Mouse (Mus musculus): ENCODE data around the gene Il12rb1. TPM values are rescaled to one million over a fixed set of nuclear protein-coding genes. Genes with fewer than 3 reads are reported as not detected.

The Il12rb1 gene
- polyA plus RNA-seq, 1 experiment from 2014 or later: 0.16 TPM

DNA sequence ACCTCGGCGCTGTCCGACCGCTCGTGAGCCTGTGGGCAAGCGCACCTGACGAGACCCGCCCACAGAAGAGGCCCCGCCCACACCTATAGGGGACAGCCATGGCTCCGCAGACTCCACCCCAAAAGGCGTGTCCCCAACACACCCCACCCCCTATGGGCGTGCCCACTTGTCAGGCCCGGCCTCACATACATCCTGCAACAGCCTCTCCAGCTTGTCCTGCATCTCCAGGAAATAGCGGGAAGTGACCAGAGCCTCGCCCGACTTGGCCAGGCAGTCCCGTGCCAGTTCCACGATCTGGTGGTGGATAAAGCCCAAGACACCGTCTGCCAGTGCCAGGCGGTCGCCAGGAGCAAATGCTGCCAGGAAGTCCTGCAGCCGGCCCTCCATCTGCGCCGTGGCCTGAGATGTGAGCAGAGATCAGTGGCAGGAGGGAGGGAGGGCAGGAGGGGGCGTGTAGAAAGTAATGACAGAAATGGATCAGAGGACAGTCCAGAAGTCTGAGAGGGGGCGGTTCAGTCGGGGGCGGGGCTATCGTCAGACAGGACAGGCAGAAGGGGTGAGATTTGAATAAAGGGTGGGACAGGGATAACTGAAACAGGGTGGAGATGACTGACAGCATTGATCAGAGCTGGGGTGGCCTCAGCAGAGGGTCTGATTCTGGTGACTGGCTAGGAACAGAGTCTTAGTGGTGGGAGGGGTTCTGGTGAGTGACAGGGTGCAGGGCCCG is 20.1 kb upstream of the Il12rb1 start:
- H3K9ac ChIP-seq (replicated peaks; ENCODE audit: low read depth): no peak overlapping the region
- H3K4me2 ChIP-seq (replicated peaks; ENCODE audit: low read depth, low read length): no peak overlapping the region; the same call in 1 of the 2 replicates
- H3K9me3 ChIP-seq (ENCODE audit: low read length): no peaks in the 10 kb centered on the region
- ATAC-seq: peak; percentile 25
- H3K4me1 ChIP-seq (ENCODE audit: insufficient read depth, low read depth, low read length): peaks cover 18% of the 10 kb centered on the region
- H3K27me3 ChIP-seq (replicated peaks; ENCODE audit: insufficient read depth, low read length): no peaks in the 10 kb centered on the region
- no peak overlapping the region for H3K27ac ChIP-seq (ENCODE audit: low read length)
- whole genome bisulfite sequencing: 31% methylated on average over 28 of the region's 30 CpGs
- peak; percentile 76 for DNase-seq (ENCODE audit: low spot score)
- TF ChIP-seq EP300 (IDR thresholded peaks at IDR 0.05): no peak
- no peak for TF ChIP-seq CTCF (IDR thresholded peaks at IDR 0.05)
- no peak overlapping the region for H3K4me3 ChIP-seq (ENCODE audit: low read depth, low read length)
- peaks cover 14% of the 10 kb centered on the region for H3K36me3 ChIP-seq (ENCODE audit: insufficient read depth, low read length)

DNA sequence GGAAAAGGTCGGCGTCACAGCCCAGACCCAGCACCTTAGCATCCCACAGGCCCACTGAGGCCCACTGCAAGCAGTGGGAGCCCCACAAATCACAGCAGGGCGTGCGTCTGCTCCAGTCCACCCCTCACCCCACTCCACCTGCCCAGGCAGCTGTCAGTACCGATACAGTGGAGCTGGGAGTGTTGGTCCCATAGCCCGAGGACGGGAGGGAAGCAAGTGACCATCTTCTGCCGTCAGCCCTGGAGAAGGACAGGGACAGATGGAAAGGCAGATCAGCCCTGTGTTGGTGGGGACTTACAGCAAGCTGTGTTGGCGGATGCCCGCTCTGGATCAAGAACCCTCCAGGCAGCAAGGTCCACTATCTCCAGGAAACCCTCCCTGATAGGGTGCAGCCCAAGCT is 19.2 kb upstream of the Il12rb1 start:
- Histone ChIP-seq H3K27ac (ENCODE audit: low read length) (no peak overlapping the region), H3K4me2 (replicated peaks; ENCODE audit: low read depth, low read length) (no peak overlapping the region), H3K4me3 (ENCODE audit: low read depth, low read length) (no peak overlapping the region), H3K27me3 (replicated peaks; ENCODE audit: insufficient read depth, low read length) (no peaks in the 10 kb centered on the region), H3K9me3 (ENCODE audit: low read length) (no peaks in the 10 kb centered on the region), H3K36me3 (ENCODE audit: insufficient read depth, low read length) (peaks cover 13% of the 10 kb centered on the region), H3K9ac (replicated peaks; ENCODE audit: low read depth) (no peak overlapping the region), H3K4me1 (ENCODE audit: insufficient read depth, low read depth, low read length) (peaks cover 20% of the 10 kb centered on the region)
- 79% methylated on average over 10 of the region's 10 CpGs for WGBS
- no peak for TF ChIP-seq CTCF (IDR thresholded peaks at IDR 0.05)
- no peak for TF ChIP-seq EP300 (IDR thresholded peaks at IDR 0.05)
- DNase-seq (ENCODE audit: low spot score) (no peak), ATAC-seq (no peak)

DNA sequence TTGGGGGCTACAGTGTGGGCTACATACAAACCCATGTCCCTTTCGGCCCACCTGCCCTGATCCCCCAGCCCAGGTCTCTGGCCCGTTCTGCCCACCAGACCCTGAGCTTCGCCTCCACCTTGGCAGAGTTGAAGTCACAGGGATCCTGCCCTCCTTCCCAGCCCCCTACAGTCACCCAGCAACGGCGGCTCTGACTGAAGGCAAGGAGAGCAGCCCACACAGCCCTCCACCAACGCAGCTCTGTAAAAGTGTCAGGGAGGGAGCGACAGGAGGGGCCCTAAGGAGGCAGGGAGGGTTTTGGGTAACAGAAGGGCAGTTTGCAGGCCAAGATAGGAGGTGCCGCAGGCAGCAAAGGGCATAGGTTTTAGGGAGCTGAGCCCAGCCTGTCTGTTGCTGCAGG is 17.4 kb upstream of the Il12rb1 start:
- H3K36me3 ChIP-seq (ENCODE audit: insufficient read depth, low read length): peaks cover 3% of the 10 kb centered on the region
- H3K9me3 ChIP-seq (ENCODE audit: low read length): no peaks in the 10 kb centered on the region
- H3K27me3 ChIP-seq (replicated peaks; ENCODE audit: insufficient read depth, low read length): no peaks in the 10 kb centered on the region
- peaks cover 20% of the 10 kb centered on the region for H3K4me1 ChIP-seq (ENCODE audit: insufficient read depth, low read depth, low read length)
- ATAC-seq (no peak), DNase-seq (ENCODE audit: low spot score) (no peak)
- no peak overlapping the region for H3K27ac ChIP-seq (ENCODE audit: low read length)
- 53% methylated on average over 8 of the region's 8 CpGs for WGBS
- H3K9ac ChIP-seq (replicated peaks; ENCODE audit: low read depth): peak overlapping the region; percentile 23; the same call in 1 of the 2 replicates
- no peak overlapping the region for H3K4me3 ChIP-seq (ENCODE audit: low read depth, low read length)
- peak overlapping the region; percentile 89 for H3K4me2 ChIP-seq (replicated peaks; ENCODE audit: low read depth, low read length)
- TF ChIP-seq CTCF (IDR thresholded peaks at IDR 0.05) (no peak), EP300 (IDR thresholded peaks at IDR 0.05) (no peak)

DNA sequence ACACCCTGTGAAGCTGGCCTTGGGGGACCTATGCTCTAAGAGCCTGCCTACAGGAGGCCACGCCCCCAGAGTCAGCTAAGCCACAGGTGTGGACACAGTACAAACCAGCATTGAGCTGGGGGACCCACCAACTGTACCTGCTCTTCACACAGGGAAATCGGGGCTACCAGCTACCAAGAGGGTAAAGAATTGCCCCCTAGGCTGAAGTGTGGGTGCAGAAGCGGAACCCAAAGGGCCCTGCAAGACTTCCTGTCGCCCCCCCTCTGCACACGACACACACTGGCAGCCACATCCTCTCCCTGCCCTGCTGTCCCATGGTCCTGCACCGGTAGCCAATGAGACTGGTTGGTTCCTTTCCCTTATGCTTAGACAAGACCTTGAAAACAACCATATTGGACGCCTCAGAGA is 17.0 kb upstream of the Il12rb1 start:
- Histone ChIP-seq H3K9me3 (ENCODE audit: low read length) (no peaks in the 10 kb centered on the region), H3K27me3 (replicated peaks; ENCODE audit: insufficient read depth, low read length) (no peaks in the 10 kb centered on the region), H3K27ac (ENCODE audit: low read length) (peak overlapping the region; percentile 64; the same call in 1 of the 2 replicates), H3K9ac (replicated peaks; ENCODE audit: low read depth) (peak overlapping the region; percentile 23; the same call in 1 of the 2 replicates), H3K4me1 (ENCODE audit: insufficient read depth, low read depth, low read length) (peaks cover 20% of the 10 kb centered on the region), H3K4me3 (ENCODE audit: low read depth, low read length) (peak overlapping the region; percentile 60; the same call in 1 of the 2 replicates), H3K36me3 (ENCODE audit: insufficient read depth, low read length) (no peaks in the 10 kb centered on the region; the same call in 1 of the 2 replicates), H3K4me2 (replicated peaks; ENCODE audit: low read depth, low read length) (peak overlapping the region; percentile 89)
- WGBS: 46% methylated on average over 7 of the region's 7 CpGs
- ATAC-seq (no peak), DNase-seq (ENCODE audit: low spot score) (peak; percentile 61)
- no peak for TF ChIP-seq CTCF (IDR thresholded peaks at IDR 0.05)
- no peak for TF ChIP-seq EP300 (IDR thresholded peaks at IDR 0.05)

DNA sequence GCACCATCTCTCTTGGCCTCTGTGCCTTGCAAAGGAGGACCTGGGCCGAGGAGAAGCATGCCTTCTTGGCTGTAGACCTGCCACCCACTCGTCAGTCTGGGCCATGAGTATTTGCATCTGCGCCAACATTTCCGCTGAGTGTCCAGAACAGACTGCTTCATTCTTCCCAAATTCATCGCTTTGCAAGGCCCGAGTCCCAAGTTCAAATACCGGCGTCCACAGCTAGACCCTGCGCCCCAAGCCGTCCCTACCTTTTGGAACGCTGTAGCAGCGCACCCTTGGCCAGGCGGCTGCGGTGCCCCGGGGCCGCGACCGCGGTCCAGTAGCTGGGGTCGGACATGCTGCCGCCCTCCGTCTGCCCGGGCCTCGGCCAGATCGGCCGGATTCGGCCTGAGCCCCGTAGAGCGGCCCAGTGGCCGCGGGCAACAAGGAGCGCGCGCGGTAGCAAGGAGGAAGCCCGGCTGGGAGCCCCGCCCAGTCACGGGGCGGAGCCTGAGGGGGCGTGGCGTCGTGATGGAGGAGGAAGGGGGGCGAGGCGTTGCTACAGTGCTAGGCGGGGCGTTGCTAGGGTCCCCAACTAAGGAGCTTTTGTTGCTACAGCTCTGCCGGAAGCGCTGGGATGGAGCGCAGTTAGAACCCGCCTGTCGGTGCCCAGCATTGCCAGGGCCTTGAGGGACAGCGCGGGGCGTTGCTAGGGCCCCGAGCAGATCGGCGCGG is 16.1 kb upstream of the Il12rb1 start:
- H3K4me1 ChIP-seq (ENCODE audit: insufficient read depth, low read depth, low read length): peaks cover 25% of the 10 kb centered on the region
- DNase-seq (ENCODE audit: low spot score) (peak; percentile 98), ATAC-seq (peak; percentile 80)
- H3K36me3 ChIP-seq (ENCODE audit: insufficient read depth, low read length): no peaks in the 10 kb centered on the region; the same call in 1 of the 2 replicates
- H3K9ac ChIP-seq (replicated peaks; ENCODE audit: low read depth): peak overlapping the region; percentile 79
- 2% methylated on average over 58 of the region's 58 CpGs for WGBS
- no peaks in the 10 kb centered on the region for H3K27me3 ChIP-seq (replicated peaks; ENCODE audit: insufficient read depth, low read length)
- peak overlapping the region; percentile 64 for H3K27ac ChIP-seq (ENCODE audit: low read length)
- H3K9me3 ChIP-seq (ENCODE audit: low read length): no peaks in the 10 kb centered on the region
- H3K4me2 ChIP-seq (replicated peaks; ENCODE audit: low read depth, low read length): peak overlapping the region; percentile 89
- TF ChIP-seq CTCF (IDR thresholded peaks at IDR 0.05): no peak
- no peak for TF ChIP-seq EP300 (IDR thresholded peaks at IDR 0.05)
- peak overlapping the region; percentile 60 for H3K4me3 ChIP-seq (ENCODE audit: low read depth, low read length)

DNA sequence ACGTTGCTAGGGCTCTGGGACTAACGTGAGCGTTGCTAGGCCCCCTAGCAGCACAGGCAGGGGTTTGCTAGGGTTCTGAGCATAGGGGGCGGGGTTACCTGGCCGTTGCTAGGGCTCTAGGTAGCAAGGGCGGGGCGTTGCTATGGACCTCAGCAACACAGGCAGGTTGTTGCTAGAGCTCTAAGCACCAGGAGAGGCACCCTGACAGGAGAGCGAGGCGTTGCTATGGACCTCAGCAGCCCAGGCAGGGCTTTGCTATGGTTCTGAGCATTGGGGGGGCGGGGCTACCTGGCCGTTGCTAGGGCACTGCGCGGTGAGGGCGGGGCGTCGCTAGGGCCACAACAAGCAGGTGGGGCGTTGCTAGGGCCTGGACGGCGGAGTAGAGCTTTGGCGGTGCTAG is 15.5 kb upstream of the Il12rb1 start:
- Histone ChIP-seq H3K27me3 (replicated peaks; ENCODE audit: insufficient read depth, low read length) (no peaks in the 10 kb centered on the region), H3K4me3 (ENCODE audit: low read depth, low read length) (peak overlapping the region; percentile 60), H3K4me2 (replicated peaks; ENCODE audit: low read depth, low read length) (peak overlapping the region; percentile 89), H3K4me1 (ENCODE audit: insufficient read depth, low read depth, low read length) (peaks cover 25% of the 10 kb centered on the region), H3K27ac (ENCODE audit: low read length) (peak overlapping the region; percentile 54), H3K9me3 (ENCODE audit: low read length) (no peaks in the 10 kb centered on the region), H3K9ac (replicated peaks; ENCODE audit: low read depth) (no peak overlapping the region), H3K36me3 (ENCODE audit: insufficient read depth, low read length) (no peaks in the 10 kb centered on the region; the same call in 1 of the 2 replicates)
- ATAC-seq (peak; percentile 63), DNase-seq (ENCODE audit: low spot score) (peak; percentile 93)
- under 1% methylated on average over 17 of the region's 20 CpGs for WGBS
- TF ChIP-seq CTCF (IDR thresholded peaks at IDR 0.05) (peak; percentile 29), EP300 (IDR thresholded peaks at IDR 0.05) (no peak)

Measured in lung, postnatal 0 days (tissue).